27 mouse cellular contexts compared by ENCODE assay signal in the genomic region with DNA sequence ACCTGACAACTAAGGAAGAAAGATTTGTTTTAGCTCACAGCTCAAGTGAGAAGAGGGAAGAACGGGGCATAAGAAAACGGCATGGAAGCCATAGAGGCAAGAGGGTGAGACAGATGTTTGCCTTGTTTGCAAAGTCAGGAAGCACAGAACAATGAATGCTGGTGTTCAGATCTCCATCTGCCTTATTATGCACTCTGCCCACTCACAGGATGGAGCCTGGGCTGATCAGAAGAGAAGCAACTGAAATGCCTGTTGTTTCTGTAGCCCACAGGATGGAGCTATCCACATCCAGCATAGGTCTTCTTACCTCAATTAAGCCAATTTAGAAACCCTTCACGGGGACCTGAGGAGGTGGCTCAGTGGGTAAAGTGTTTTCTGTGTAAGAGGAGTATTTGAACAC. TPM values are rescaled to one million over a fixed set of nuclear protein-coding genes. Genes with fewer than 3 reads are reported as not detected.
DNase-seq lines count a peak whose midpoint lies in the region; ATAC-seq and TF ChIP-seq lines count a peak whose summit lies in the region.
"Had no signal": no experiment of that assay in that cellular context is flagged by ENCODE, and none has a peak within 500 bp of the region (broad histone marks: within the 10 kb centered on the region; RNA-seq: fewer than 3 reads in every experiment).

No protein-coding gene starts in this region.

- no peak for ATAC-seq in CD4-positive, CD25-positive, alpha-beta regulatory T cell, adult 4 months
- ATAC-seq: forebrain, embryonic 13.5 days; forebrain, embryonic 16.5 days; hindbrain, embryonic 16.5 days; Patski had no signal

- H3K4me3 ChIP-seq in layer of hippocampus, adult 2 months, result no peak overlapping the region
- H3K4me3 ChIP-seq: forebrain, embryonic 10.5 days; forebrain, embryonic 13.5 days; heart, embryonic 12.5 days; heart, embryonic 15.5 days; hindbrain, embryonic 10.5 days; hindbrain, embryonic 13.5 days had no signal

- peak overlapping the region; percentile 36; the same call in 1 of the 2 replicates for H3K27ac ChIP-seq in layer of hippocampus, adult 2 months
- H3K27ac ChIP-seq: forebrain, embryonic 10.5 days; forebrain, embryonic 13.5 days; heart, embryonic 15.5 days; hindbrain, embryonic 10.5 days; hindbrain, embryonic 13.5 days had no signal

- intact Hi-C loops in left cerebral cortex, postnatal 10 days (cut with DNase I), result no loop called here

- TF ChIP-seq CTCF in layer of hippocampus, adult 2 months (conservative IDR thresholded peaks at IDR 0.05), result peak; percentile 49

- peak; percentile 21 for DNase-seq in heart, adult 11 months
- DNase-seq in heart, adult 18-20 months, result no peak
- peak; percentile 33 to 65 for DNase-seq in layer of hippocampus, adult 2 months (ENCODE audit: low spot score in 2 of 2)
- peak; percentile 63 for DNase-seq in layer of hippocampus, adult 9-11 months
- DNase-seq in left cerebral cortex, postnatal 10 days (ENCODE audit: extremely low spot score in 1 of 2, low spot score in 2 of 2), result no peak
- DNase-seq: adrenal gland, postnatal 10 days; adrenal gland, postnatal 36 days; cerebellum, adult 11 months; cerebellum, adult 2 months; cerebellum, postnatal 10 days; gastrocnemius, postnatal 10 days; gastrocnemius, postnatal 36 days; heart, postnatal 10 days; heart, postnatal 36 days had no signal

RNA-seq across cellular contexts. Expression of a gene that starts 51.5 kb away (rescaled TPM):
- total RNA-seq in heart, adult 18-20 months (2021), result 1 to 10 TPM; 3.2 to 4.0 TPM
- total RNA-seq in layer of hippocampus, adult 2 months (2021), result 100 to 1,000 TPM; 125 to 135 TPM
- 10 to 100 TPM; 29.6 to 30.7 TPM for total RNA-seq in left cerebral cortex, postnatal 10 days (2021)
- not detected for polyA plus RNA-seq in CD4-positive, CD25-positive, alpha-beta regulatory T cell, adult 4 months (2017; shearing (Covaris generic))
- total RNA-seq: CH12.LX; granulocyte monocyte progenitor cell, adult 5-6 weeks had no signal
- polyA plus RNA-seq: G1E had no signal

Comparison
In these comparisons a context has a peak if more than half of its experiments do, and no peak if none do; other contexts are left out.
1. DNase-seq: peak in heart, adult 11 months (single experiment), layer of hippocampus, adult 2 months (2 of 2) and layer of hippocampus, adult 9-11 months (single experiment); none in heart, adult 18-20 months (0 of 2) and left cerebral cortex, postnatal 10 days (0 of 2).
2. RNA of a gene that starts 51.5 kb away (total RNA-seq): 125 to 135 TPM in layer of hippocampus, adult 2 months and 29.6 to 30.7 TPM in left cerebral cortex, postnatal 10 days; 3.2 to 4.0 TPM in heart, adult 18-20 months; every median in the first group is over 4 times any median in the second.